Mouse (Mus musculus): ENCODE measurements at regions not wholly inside any gene's neighbourhood (a gene's known extent, or its start where the extent isn't known, plus 50 kb on each side); places are given as distances from the start of the nearest gene placed in this dataset.

DNA sequence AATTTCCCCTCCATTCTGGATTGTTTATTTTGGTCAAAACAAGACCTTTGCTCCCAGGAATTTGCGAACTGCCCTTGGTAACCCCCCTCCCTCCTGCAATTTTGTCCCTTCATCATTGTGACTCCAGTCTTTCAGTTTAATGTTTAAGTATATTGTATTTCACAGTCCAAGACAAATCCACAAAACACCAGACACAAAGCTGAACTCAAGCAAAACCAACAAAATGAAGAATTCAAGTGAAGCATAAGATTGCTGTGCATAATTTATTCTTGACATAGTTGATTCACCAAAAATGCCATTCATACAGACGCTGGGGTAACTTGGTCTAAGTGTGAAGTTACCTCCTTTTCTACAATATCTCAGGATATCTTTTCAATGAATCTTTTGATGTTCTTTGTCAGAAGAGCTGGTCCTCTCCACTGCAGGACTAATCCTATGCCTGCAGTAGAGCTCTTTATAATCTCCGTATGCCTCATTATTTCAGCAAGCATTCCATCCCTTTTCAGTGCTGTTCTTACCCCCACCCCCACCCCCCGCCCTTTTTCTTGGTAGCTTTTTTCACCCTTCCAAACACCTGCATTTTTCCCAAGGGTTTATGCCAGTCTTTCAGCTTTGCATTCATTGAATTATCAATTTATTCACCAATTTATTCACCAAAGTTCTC, 265.4 kb downstream of the Cd109 start:
- intact Hi-C loops (cut with DNase I) = no loop called here
- no peak for DNase-seq

DNA sequence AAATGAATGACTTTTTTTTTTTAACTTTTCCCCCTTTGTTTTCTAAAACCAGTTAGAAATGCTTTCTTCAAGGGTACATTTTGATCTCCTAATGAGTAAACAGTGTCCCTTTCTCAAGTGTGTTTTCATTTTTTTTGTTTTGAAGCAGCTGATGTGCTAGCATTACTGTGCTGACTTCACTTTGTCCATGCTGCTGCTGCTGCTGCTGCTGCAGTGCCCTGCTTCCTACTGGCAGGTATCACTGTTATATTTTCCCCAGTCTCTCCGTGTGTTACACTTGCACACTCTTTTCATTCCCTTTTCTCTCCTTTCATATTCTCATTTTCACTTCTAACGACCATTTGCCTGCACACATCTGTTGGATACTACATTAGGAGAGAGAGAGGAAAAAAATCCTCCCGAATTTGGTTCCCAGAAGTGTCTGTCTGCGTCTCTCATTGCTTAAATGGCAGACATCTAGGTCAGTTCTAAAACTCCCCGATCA, 266.0 kb downstream of the Cd109 start:
- intact Hi-C loops (cut with DNase I) = no loop called here
- DNase-seq = no peak

DNA sequence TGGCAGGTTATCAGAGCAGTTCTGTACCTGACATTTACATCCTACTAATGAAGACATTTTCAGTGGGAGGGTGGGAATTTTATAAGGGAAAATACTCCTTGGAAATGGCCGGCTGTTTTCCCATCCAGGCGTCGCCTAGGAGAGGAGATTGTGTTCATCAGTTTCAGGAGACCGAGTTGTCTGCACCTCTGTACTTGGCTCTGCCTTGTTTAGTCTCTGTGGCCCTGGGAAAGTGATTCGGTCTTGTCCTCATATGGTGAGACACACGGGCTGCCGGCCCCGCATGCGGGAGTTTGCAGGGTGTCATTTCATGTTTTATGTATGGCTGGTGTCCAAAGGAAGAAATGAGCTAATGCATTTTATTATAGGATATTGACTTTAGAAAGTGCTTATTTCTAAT, 287.9 kb downstream of the Cd109 start:
- intact Hi-C loops (cut with DNase I) = no loop called here
- no peak for DNase-seq

DNA sequence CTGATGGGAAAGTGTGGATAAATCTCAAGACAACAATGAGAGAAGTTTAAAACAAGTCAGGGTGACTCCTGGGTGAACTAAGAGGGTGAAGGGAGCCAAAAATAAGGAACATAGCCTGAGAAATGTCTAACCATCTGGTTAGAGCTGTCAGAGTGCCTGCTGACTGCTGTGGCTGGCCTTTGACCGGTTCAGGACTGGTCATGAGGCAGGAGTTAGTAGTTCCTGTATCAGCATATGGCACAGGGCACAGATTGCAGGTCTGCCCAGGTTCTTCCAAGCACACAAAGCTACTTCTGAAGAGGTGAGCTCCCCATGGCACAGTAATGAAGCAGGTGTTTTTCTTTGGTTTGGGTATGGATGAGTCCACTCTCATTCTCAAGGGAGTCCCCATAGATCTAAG, 302.0 kb downstream of the Cd109 start:
- intact Hi-C loops (cut with DNase I) = no loop called here
- DNase-seq = no peak

DNA sequence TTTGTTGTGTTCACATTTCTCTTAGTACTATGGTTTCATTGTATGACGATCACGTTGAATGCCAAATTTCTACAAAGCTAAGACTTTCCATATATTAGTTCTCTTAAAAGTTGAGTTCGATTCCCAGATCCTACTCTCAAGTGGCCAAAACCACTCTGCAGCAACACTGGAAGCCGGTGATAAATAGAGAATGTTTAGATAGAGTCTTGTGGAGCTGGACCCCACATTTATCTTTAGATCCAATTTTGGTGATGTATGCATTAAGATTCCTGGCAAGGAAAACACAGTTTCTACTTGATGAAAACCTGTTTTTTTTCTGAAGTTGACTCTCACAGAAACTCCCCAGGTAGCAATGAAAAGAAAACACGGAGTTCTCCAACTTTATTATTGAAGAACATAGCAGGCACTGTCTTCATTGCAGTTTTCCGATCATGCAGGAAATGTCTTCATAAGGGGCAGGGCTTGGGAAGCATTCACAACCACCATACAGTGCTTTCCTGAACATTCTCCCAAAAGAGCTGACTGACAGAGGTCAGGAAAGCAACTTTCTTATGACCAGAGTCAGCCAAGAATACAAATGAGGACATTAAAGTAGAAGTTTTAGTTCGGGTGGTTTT, 310.7 kb downstream of the Cd109 start:
- DNase-seq = no peak
- intact Hi-C loops (cut with DNase I) = no loop called here

DNA sequence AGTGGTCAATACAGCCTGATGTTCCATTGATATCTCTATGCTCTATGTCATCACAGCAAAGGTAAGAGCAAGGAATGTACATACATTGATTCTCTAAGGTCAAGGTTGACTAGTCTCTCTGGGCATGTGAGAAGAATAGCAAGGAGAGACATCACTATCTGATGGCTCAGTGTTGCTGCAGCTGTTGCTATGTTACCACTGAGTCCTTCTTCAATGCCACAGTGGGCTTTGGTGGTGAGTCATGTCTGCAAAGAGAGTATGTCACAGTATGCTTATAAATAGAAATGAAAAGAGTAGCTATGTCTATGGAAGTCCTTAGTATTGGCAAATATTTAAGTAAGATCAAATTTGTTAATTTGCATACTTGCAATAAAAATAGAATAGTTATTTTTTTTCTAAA, 326.3 kb downstream of the Cd109 start:
- intact Hi-C loops (cut with DNase I) = no loop called here
- DNase-seq = no peak

DNA sequence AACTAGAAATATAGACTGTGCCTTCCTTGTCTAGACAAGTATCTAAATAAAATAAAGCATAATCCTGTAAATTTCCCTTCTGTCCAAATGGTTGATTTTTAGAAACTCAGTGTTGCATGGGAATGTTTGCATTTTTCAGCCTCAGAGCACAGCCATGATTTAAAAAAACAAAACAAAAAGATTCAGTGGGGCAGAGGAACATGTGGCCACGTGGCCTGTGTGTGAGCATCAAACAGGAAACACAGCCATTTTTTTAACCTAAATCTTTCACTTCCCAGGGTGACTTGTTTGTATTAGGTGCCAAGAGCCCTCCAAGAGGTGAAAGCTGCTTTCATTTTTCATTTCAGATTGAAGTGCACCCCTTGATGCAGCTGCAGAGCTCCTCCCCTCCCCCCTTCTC, 349.5 kb downstream of the Cd109 start:
- intact Hi-C loops (cut with DNase I) = no loop called here
- DNase-seq = no peak

DNA sequence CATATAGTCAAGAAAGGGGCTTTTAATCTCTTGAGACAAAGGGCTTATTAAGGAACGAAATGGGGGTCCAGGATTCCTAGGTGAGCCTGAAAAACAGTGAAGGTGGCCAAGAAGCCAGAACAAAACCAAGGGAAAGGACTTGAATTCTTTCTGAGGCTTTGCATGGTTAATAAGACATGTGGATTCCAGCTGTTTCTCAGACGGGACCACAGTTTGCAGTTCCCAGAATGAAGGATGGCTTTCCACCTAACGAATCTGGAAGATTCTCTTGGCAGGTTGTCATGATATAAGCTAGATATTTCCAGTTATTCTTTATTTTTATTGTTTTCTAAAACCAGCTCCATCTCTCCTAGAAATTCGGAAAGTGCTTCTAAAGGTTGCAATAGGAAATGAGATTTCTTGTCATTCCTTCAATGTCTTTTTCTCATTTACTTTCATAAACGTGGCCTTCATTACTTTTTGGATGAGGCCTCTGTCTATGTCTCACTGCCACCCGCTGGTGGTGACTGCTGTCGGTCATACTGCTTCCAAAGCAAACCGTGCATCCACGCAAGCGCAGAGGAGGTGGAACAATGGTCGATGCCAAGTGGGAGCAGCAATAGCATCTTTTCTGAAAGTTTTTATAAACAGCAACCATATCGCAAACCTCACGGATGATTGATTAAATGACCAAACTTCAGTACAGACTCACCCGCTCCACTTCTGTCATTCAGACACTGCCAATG, 350.0 kb downstream of the Cd109 start:
- intact Hi-C loops (cut with DNase I) = no loop called here

DNA sequence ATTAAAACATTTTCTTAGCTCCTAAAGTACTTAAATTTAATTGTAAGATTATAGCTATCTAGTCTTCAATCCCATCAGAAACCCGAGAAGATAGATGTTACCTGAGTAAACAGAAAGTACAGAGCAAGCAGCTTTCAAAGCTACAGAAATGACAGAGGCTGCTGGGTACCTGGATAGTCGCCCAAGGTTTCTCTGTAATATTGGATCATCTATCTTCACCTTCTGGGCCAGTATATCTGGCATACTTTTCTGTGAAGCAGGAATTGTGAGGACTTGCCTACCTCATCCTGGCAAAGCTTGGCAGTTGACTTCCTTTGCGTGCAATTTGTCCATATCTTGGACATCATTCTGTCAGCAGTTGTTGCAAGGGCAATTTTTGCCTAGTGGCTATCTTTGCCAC, 356.4 kb downstream of the Cd109 start:
- intact Hi-C loops (cut with DNase I) = no loop called here
- DNase-seq = no peak

More for the DNA sequence above, 350.0 kb downstream of the Cd109 start:
- DNase-seq = no peak

DNA sequence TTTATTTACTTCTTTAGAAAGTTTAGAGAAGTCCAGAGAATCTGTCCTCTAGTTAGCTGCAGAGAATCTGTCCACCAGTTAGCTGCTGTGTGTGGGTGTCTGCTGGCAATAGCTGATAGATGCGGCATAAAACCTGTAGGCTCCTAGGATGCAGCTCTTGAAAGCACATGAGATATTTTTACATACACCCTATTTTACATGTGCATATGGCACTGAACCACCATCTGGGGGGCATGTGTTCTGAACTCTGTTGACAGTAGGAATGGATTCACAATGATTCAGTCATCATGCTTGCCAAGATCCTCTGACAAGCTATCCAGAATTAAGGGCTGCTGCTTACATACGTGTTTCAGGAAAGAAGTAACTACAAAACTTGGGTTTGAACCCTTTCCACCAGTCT, 368.4 kb downstream of the Cd109 start:
- intact Hi-C loops (cut with DNase I) = no loop called here
- no peak for DNase-seq

DNA sequence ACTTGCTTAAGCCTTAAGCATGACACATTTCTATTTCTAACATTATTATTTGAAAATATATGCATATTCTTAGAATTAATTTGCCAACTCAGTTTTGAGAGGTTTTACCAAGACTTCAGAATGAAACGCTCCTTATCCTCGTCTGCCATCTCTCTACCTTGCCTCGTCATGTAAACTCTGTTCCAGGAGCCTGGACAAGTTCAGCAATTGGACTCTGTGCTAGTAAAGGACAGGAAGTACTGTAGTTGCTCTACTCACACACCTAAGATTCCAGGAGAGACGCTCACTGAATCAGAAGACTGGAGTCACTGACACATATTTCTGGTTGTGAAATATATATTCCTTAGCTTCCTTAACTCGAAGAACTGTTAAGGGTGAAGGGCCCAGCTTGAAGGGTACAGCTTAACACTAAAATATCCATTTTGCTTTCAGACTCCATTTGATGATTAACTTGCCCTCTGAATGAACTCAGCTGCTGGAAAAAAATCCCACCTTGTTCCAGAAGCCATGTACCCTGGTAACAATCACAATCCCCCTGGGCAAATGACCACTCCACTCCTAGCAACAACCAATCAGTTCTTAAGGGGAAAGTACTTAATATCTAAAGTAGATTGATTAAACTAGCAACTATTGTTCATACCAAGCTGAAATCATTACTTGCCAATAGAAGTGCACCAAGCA, 370.0 kb downstream of the Cd109 start:
- intact Hi-C loops (cut with DNase I) = no loop called here
- no peak for DNase-seq

DNA sequence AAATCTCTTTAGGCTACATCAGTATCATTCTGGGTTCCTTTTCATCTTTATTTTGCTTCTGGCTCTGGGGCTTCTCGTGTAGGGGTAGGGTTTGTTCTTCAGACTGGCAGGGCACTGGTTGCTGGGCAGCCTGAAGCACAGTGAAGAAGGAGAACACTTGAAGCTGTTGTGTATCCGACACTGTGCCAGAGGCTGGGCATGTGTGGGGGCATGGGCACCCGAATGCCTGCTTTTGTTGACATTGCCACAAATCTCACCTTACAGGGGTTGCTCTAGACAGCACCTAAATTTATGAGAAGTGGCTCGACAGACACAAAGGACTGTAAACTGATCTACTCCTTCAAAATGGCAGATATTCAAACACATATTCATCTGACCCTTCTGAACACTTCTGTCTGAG, 376.0 kb downstream of the Cd109 start:
- intact Hi-C loops (cut with DNase I) = no loop called here
- DNase-seq = no peak

DNA sequence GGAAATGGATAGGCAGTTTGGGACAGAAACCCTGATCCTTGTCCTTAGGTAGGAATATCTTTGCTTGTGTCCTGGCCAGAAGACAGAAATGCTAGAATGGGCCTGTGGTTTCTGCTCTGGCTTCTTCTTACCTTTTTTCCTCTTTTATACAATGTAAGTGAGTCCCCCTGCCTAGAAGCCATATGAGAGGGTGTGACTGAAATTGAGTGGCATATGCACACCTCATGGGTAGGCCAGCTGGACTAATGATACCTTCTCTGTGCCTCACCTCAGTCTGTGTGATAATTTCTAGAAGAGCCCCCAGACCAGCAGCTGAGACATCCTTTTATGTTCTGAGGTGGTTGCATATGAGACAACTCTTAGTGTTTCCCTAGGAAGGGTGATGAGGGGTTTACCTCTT, 385.7 kb downstream of the Cd109 start:
- intact Hi-C loops (cut with DNase I) = no loop called here
- DNase-seq = no peak

DNA sequence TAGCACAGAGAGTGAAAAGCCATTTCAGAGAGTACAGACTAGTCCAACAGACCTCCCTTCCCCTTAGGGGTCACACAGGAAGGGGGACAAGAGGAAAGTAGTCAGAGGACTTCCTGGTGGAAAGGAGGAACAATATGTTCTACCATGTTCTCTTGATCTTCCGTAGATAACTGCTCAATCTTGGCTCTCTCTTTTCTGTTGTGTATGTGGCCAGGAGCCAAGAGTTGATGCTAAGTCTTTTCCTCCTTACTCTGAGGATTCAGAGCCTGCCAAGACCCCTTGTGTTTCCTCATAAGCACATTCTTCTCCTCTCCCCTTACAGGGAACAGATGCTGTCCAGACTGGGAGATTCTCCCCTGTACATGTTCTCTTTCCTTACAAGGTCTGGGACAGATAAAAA, 386.6 kb downstream of the Cd109 start:
- intact Hi-C loops (cut with DNase I) = no loop called here
- peak in 1 of 2 experiments; percentile 1 for DNase-seq

DNA sequence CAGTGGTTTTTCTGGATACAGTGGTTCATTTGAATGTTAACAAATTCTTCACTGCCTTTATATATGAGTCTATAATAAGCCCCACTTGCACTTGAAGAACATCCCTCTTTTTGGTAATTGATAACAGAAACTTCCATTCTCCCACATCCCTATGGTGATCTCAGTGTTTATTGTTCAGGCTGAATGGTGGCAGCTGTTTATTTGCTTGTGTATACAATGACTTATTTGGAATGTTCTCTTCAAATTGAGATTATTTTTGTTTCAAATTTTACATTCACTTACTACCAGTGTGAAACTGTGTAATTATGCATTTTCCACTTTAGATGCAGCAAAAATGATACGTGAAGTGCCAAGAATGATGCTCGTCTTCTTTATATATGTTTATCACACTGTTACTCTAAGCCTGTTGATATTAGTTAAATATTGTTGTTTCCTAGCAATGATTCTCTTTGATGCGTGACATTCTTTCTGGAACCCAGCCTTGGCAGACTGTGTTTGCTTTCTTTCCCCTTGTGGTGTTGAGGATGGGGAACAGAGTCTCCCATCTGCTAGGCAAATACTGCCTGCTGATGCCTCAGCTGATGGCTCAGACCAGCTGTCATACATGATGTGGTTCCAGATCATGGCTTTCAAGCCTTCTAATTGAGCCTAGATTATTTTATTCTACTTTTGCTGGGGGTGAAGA, 389.1 kb downstream of the Cd109 start:
- no peak for DNase-seq
- intact Hi-C loops (cut with DNase I) = no loop called here

DNA sequence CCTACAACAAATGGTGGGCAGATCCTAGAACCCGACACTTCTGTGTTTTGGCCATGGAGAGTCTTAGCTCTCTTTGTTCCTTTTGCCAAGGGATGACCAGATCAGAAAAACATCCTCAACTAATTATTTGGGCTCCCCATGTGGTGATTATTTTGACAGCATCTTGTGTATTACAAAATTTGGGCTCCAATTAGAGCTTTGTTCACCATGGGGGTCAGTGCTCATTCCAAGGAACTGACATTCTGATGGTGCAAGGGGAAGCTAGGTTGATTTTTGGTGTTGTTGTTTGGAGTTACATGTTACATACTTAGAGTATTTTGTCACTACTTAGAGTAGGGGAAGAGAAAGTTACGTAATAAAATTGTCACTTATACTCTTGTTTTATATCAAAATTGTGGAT, 406.9 kb downstream of the Cd109 start:
- DNase-seq = no peak
- intact Hi-C loops (cut with DNase I) = no loop called here

DNA sequence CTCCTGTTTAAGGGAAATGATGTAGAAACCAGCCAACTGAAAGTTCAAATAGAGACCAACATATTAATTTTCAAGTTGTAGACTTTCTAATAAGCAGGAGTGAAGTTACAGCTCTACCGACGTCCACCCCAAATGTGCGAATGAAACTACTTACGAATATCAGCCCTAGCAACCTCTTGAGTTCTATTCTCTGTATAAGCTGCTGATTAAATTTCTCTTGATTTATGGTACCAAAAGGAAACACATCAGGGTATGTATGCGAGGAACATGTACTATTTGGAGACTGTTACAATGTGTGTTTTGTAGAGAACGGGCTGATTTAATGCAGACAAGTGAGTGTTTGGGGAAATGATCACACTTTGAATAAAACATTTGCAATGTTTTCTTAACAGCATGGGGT, 412.9 kb downstream of the Cd109 start:
- DNase-seq = no peak
- intact Hi-C loops (cut with DNase I) = no loop called here

DNA sequence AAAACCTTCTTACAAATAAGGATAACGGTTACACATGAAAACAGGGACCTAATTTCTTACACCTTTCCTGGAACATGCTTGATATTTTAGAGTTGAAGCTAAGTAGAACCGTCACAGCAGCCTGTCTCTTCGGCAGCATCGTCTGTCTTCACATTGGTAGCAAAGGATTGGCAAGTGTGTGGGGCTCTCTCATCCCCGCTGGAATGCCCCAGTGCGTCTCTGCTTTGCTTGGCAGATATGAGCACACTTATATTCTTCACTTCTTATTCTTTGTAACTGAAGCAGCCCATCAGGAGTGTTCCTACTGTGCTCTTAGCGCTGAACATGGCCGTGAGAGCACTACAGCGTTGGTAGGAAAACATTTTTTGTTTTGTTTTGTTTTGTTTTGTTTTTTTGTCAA, 414.1 kb downstream of the Cd109 start:
- intact Hi-C loops (cut with DNase I) = no loop called here
- no peak for DNase-seq

DNA sequence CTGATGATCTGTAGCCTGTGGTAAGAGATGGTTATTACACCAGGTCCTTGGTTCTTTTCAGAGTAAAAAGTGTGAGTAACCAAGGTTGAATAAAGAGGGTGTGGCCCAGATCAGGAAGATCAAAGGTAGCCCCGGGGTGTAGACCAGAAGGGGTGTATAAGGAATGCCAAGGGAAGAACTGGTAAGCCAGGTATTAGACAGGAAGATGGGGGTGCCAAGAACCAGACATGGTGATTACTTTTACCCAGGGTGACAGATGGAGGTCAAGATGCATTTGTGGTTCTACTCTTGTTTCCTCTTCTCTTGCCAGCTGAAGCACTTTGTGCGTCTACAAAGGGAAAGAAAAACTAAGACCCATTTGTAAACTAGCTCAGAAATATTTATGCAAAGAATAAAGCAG, 420.3 kb downstream of the Cd109 start:
- intact Hi-C loops (cut with DNase I) = no loop called here
- DNase-seq = no peak

DNA sequence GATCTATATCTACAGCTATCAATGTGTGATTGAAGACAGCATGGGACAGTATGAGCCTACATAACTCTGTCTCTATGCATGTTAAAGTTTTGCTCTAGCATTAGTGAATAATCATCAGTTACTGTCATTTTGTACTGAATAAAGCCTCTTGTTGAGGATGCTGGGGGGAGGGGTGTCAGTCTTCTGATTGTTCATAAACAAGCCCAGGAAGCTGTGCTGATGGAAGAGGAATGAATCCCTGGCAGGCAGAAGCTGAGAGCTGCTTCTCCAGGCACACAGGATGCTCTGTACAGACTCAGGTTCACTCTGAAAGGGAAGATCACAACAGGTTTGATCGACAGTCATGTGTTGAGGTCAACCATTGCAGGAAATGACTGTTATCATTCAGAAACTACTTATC, 421.7 kb downstream of the Cd109 start:
- intact Hi-C loops (cut with DNase I) = no loop called here
- no peak for DNase-seq

DNA sequence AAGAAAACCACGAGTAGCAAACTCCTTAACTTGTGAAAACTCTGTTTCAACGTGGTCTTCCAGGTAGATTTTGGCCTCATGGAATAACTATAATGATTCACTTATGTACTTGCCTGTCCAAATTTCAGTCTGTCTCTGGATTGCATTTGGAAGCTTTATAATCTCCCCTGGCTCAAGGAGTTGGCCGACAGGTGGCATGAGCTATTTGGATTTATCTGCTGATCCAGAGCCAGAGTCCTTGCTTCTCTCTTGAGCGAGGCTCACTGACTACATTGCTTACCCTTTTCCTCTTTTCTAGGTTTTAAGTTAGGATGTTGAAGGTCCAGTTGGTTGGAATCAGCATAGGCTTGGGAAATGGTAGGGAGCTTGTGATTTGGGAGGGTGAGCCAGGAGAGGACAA, 423.6 kb downstream of the Cd109 start:
- intact Hi-C loops (cut with DNase I) = no loop called here
- DNase-seq = no peak

Measured in heart, postnatal 36 days (tissue).